ENCODE assay signal across 9 mouse cellular contexts in genomic region chr2:157039900-157040648, GRCm38 (mm10). TPM values are rescaled to one million over a fixed set of nuclear protein-coding genes. Genes with fewer than 3 reads are reported as not detected.
DNase-seq lines count a peak whose midpoint lies in the region; ATAC-seq and TF ChIP-seq lines count a peak whose summit lies in the region.
"Had no signal": no experiment of that assay in that cellular context is flagged by ENCODE, and none has a peak within 500 bp of the region (broad histone marks: within the 10 kb centered on the region; RNA-seq: fewer than 3 reads in every experiment).

No protein-coding gene starts in this region.

- DNase-seq in gastrocnemius, adult 2 months, result peak; percentile 66
- DNase-seq in gastrocnemius, postnatal 4 days (ENCODE audit: low spot score in 2 of 2), result no peak
- peak; percentile 62 for DNase-seq in ovary, adult 18-20 months (ENCODE audit: low spot score)
- no peak for DNase-seq in ovary, postnatal 14 days (ENCODE audit: low spot score)
- no peak for DNase-seq in urinary bladder, postnatal 25 days (ENCODE audit: low spot score)
- no peak for DNase-seq in right cerebral cortex, postnatal 10 days (ENCODE audit: low spot score in 2 of 2)
- no peak for DNase-seq in thymus, postnatal 14 days

- H3K27me3 ChIP-seq in intestine, embryonic 16.5 days (replicated peaks; ENCODE audit: control insufficient read depth, insufficient read depth, low read length), result no peaks in the 10 kb centered on the region

- intact Hi-C loops in gastrocnemius, adult 2 months (cut with DNase I), result loop anchor here (2.0 kb wide), 1 partner anchor 43 kb away; no protein-coding TSS in a partner anchor

- peak; percentile 36 for ATAC-seq in intestine, embryonic 16.5 days

- H3K4me1 ChIP-seq in intestine, embryonic 16.5 days (ENCODE audit: control insufficient read depth, insufficient read depth, low read length), result no peaks in the 10 kb centered on the region

- H3K9ac ChIP-seq in intestine, embryonic 16.5 days (ENCODE audit: low read depth, low read length), result peak overlapping the region; percentile 27; the same call in 1 of the 2 replicates

- peak overlapping the region; percentile 35 for H3K27ac ChIP-seq in gastrocnemius, adult 2 months
- H3K27ac ChIP-seq in intestine, embryonic 16.5 days (ENCODE audit: low read length), result no peak overlapping the region

- no peaks in the 10 kb centered on the region for H3K9me3 ChIP-seq in intestine, embryonic 16.5 days (ENCODE audit: control insufficient read depth, low read length)
- H3K9me3 ChIP-seq: G1E had no signal

- WGBS in intestine, embryonic 16.5 days, result 82% methylated on average over 50 of the region's 50 CpGs

- peaks cover 20% of the 10 kb centered on the region for H3K36me3 ChIP-seq in intestine, embryonic 16.5 days (ENCODE audit: control insufficient read depth, insufficient read depth, low read length)
- H3K36me3 ChIP-seq: G1E had no signal

- no peak overlapping the region for H3K4me3 ChIP-seq in gastrocnemius, adult 2 months
- no peak overlapping the region for H3K4me3 ChIP-seq in intestine, embryonic 16.5 days (ENCODE audit: low read length)

- H3K4me2 ChIP-seq in intestine, embryonic 16.5 days (ENCODE audit: low read depth, low read length), result no peak overlapping the region

- peak; percentile 34 for TF ChIP-seq CTCF in gastrocnemius, adult 2 months (IDR thresholded peaks at IDR 0.05)

RNA-seq across cellular contexts. Expression of gene Dsn1, which starts 33.1 kb away (rescaled TPM):
- 1 to 10 TPM; 1.2 to 1.6 TPM for total RNA-seq in gastrocnemius, adult 2 months (2021)
- 10 to 100 TPM; 11.6 to 12.3 TPM for total RNA-seq in gastrocnemius, postnatal 4 days (2021)
- polyA plus RNA-seq in intestine, embryonic 16.5 days (2015; fragmentation: Nextera tagmentation; extraction: Ambion mirVana), result 23.4 and 25.3 TPM in 2 replicates

RNA-seq across cellular contexts. Expression of gene Soga1, which starts 39.0 kb away (rescaled TPM):
- 1 to 10 TPM; 2.8 to 4.5 TPM for total RNA-seq in gastrocnemius, adult 2 months (2021)
- total RNA-seq in gastrocnemius, postnatal 4 days (2021), result 10 to 100 TPM; 33.7 to 34.6 TPM
- 1.2 and 1.3 TPM in 2 replicates for polyA plus RNA-seq in intestine, embryonic 16.5 days (2015; fragmentation: Nextera tagmentation; extraction: Ambion mirVana)

RNA-seq across cellular contexts. Expression of gene Tldc2, which starts 46.8 kb away (rescaled TPM):
- total RNA-seq in gastrocnemius, adult 2 months (2021), result not detected
- total RNA-seq in gastrocnemius, postnatal 4 days (2021), result not detected
- not detected in 2 replicates for polyA plus RNA-seq in intestine, embryonic 16.5 days (2015; fragmentation: Nextera tagmentation; extraction: Ambion mirVana)
- total RNA-seq: G1E had no signal
- polyA plus RNA-seq: G1E had no signal

RNA-seq across cellular contexts. Expression of gene Ndrg3, which starts 48.2 kb away (rescaled TPM):
- 10 to 100 TPM; 31.9 to 33.4 TPM for total RNA-seq in gastrocnemius, adult 2 months (2021)
- total RNA-seq in gastrocnemius, postnatal 4 days (2021), result 10 to 100 TPM; 23.2 to 24.0 TPM
- polyA plus RNA-seq in intestine, embryonic 16.5 days (2015; fragmentation: Nextera tagmentation; extraction: Ambion mirVana), result 46.7 and 47.6 TPM in 2 replicates

Comparison
In these comparisons a context has a peak if more than half of its experiments do, and no peak if none do; other contexts are left out.
1. DNase-seq: peak in gastrocnemius, adult 2 months (single experiment) and ovary, adult 18-20 months (single experiment); none in gastrocnemius, postnatal 4 days (0 of 2), ovary, postnatal 14 days (single experiment), urinary bladder, postnatal 25 days (single experiment), right cerebral cortex, postnatal 10 days (0 of 2) and thymus, postnatal 14 days (single experiment).
2. RNA of gene Dsn1, which starts 33.1 kb away (total RNA-seq): 11.6 to 12.3 TPM in gastrocnemius, postnatal 4 days; 1.2 to 1.6 TPM in gastrocnemius, adult 2 months; every median in the first group is over 4 times any median in the second.
3. RNA of gene Soga1, which starts 39.0 kb away (total RNA-seq): 33.7 to 34.6 TPM in gastrocnemius, postnatal 4 days; 2.8 to 4.5 TPM in gastrocnemius, adult 2 months; every median in the first group is over 4 times any median in the second.